Mouse (Mus musculus) embryonic facial prominence, embryonic 12.5 days (tissue): ENCODE data around the gene Asgr2. TPM values are rescaled to one million over a fixed set of nuclear protein-coding genes. Genes with fewer than 3 reads are reported as not detected.
"Not testable (repeated sequence)": the region's sequence is repeated elsewhere in the genome, so short reads cannot be mapped to it uniquely, and the experiment has no call there.

Experiments
- ATAC-seq: fragments of 200-750 bp; cut with Nextera tagmentation; 2 replicates; pipeline ENCODE4 v1.8.0; 2017; ENCODE audit not compliant: insufficient number of reproducible peaks, insufficient read depth, low FRiP score, low TSS enrichment
- H3K27ac ChIP-seq: fragments of 300-500 bp; sonication (generic); 2 replicates; pipeline ENCODE4 v1.5.1; 2016; ENCODE audit warnings: mild to moderate bottlenecking
- H3K27me3 ChIP-seq: fragments of 300-500 bp; sonication (generic); 2 replicates; pipeline ENCODE4 v1.6.1; 2016; ENCODE audit warnings: mild to moderate bottlenecking, moderate library complexity
- H3K36me3 ChIP-seq: fragments of 300-500 bp; sonication (generic); 2 replicates; pipeline ENCODE4 v1.6.1; 2016; ENCODE audit warnings: mild to moderate bottlenecking
- H3K4me1 ChIP-seq: fragments of 300-500 bp; sonication (generic); 2 replicates; pipeline ENCODE4 v1.6.1; 2016
- H3K4me2 ChIP-seq: fragments of 300-500 bp; sonication (generic); replicated peaks from 2 replicates; pipeline ENCODE4 v1.6.1; 2016; ENCODE audit warnings: mild to moderate bottlenecking, moderate library complexity
- H3K4me3 ChIP-seq: fragments of 300-500 bp; sonication (generic); 2 replicates; pipeline ENCODE4 v1.5.1; 2016; ENCODE audit warnings: mild to moderate bottlenecking
- H3K9ac ChIP-seq: fragments of 300-500 bp; sonication (generic); 2 replicates; pipeline ENCODE4 v1.6.1; 2016; ENCODE audit warnings: mild to moderate bottlenecking, moderate library complexity
- H3K9me3 ChIP-seq: fragments of 300-500 bp; sonication (generic); 2 replicates; pipeline ENCODE4 v1.6.1; 2016; ENCODE audit warnings: mild to moderate bottlenecking, moderate library complexity
- WGBS: fragments of 180-500 bp; shearing (Covaris S2); methylation state at CpG from one replicate; pipeline ENCODE4 v1.1.7; 2016; 5-methylcytosine and 5-hydroxymethylcytosine counted together
- polyA plus RNA-seq: library from polyadenylated mRNA; unstranded; fragments of >200 nt; fragmentation: Nextera tagmentation; extraction: Ambion mirVana; gene quantifications from 2 replicates; pipeline ENCODE4 v1.2.1, GENCODE M21; 2016

The Asgr2 gene
- polyA plus RNA-seq, 1 experiment from 2014 or later = not detected

DNA sequence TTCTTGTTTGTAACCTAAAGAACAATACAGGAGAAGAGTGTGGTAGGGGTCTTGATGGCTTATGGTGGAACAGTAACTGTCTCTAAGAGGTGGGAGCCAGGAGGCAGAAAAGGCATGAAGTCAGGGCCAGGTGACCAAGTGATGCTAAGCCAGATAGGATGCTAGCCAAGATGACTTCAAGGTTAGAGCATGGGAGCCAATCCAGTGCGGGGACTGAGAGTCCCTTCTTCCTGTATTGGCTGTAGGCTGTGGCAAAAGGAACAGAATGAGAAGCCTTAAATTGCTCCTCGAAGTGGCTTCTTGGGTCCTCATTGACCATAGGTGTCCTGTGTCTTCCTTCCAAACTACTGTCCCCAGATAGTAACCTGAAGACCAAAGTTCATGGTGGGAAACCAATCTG is 6.7 kb downstream of the Asgr2 start:
- 81% methylated on average over 2 of the region's 2 CpGs for WGBS
- Histone ChIP-seq H3K9me3 (0 out of 2 replicates have a peak, but pooled peaks cover 3% of the 10 kb centered on the region), H3K36me3 (no peaks in the 10 kb centered on the region), H3K4me2 (no peak overlapping the region), H3K9ac (no peak overlapping the region), H3K27me3 (no peaks in the 10 kb centered on the region), H3K27ac (no peak overlapping the region), H3K4me1 (no peaks in the 10 kb centered on the region), H3K4me3 (no peak overlapping the region)
- no peak for ATAC-seq

DNA sequence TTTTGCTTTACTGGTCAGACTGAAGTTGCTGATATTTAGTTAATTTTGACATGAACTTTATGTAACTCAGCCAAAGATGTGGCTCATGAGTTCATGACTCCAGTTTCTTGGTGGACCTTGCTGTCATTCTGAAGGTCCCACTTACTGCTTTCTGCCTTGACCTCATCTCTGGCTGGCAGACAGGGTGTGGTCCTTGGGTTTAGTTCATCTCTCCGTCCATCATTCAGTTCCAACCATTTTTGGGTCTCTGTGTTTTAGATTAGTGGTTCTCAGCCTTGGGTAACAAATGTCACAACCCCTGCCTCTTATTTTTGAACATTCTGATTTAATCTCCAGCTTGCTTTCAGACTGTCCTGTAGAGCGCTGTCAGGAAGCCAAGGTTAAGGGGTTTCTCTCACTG is 7.4 kb downstream of the Asgr2 start:
- H3K4me3 ChIP-seq = no peak overlapping the region
- no peaks in the 10 kb centered on the region for H3K27me3 ChIP-seq
- 0 out of 2 replicates have a peak, but pooled peaks cover 3% of the 10 kb centered on the region for H3K9me3 ChIP-seq
- no peak overlapping the region for H3K4me2 ChIP-seq
- ATAC-seq = no peak
- WGBS = 71% methylated on average over 2 of the region's 2 CpGs
- no peaks in the 10 kb centered on the region for H3K4me1 ChIP-seq
- no peak overlapping the region for H3K9ac ChIP-seq
- H3K36me3 ChIP-seq = no peaks in the 10 kb centered on the region
- no peak overlapping the region for H3K27ac ChIP-seq

DNA sequence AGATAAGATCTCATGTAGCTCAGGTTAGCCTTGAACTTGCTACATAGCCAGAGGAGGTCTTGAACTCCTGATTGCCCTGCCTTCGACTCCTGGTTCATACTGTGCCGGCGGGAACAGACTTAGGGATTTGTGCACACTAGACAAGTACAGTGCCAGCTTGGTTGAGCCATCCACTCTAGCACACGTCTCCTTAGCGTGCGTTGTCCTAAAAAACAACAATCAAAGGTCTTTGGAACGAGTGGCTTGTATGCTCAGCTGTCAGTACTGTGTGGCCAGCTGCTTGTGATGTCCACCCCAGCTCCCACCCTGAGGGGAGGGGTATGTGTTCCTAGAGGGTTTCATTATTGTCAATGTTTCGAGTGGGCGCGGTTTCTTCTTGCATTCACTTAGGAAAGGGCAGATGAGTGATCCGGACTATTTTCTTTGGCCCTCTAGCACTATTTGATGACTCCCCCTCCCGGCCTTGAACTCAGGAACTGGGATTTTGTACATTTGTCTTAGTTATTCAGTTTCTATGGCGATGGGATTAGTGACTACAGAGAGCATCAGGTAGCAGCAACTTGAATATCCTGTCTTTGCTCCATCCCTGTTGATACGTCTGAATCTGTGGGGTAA is 11.4 kb downstream of the Asgr2 start:
- 75% methylated on average over 14 of the region's 14 CpGs for WGBS
- ATAC-seq = no peak
- H3K36me3 ChIP-seq = no peaks in the 10 kb centered on the region
- no peak overlapping the region for H3K4me2 ChIP-seq
- no peak overlapping the region for H3K4me3 ChIP-seq
- H3K9ac ChIP-seq = no peak overlapping the region
- H3K4me1 ChIP-seq = no peaks in the 10 kb centered on the region
- no peak overlapping the region for H3K27ac ChIP-seq
- H3K27me3 ChIP-seq = no peaks in the 10 kb centered on the region
- H3K9me3 ChIP-seq = 0 out of 2 replicates have a peak, but pooled peaks cover under 1% of the 10 kb centered on the region

DNA sequence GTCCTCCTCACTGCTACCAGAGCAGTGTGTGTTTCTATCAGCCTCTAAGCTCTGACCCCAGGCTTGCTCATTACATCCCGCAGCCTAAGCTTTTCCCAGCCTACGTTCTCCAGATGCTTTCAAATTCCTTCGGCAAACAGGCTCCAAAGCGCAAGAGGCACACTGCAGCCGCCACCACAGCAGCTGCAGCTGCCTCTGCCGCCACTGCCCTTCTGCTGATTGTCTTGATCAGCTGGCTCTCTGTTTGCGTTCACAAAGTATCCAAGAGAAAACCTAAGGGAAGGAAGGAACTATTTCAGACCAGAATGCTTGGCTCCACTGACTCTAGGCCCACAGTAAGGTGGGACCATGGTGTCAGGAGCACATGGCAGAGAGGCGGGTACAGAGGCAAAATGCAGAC is 14.6 kb downstream of the Asgr2 start:
- no peak overlapping the region for H3K9ac ChIP-seq
- no peak for ATAC-seq

DNA sequence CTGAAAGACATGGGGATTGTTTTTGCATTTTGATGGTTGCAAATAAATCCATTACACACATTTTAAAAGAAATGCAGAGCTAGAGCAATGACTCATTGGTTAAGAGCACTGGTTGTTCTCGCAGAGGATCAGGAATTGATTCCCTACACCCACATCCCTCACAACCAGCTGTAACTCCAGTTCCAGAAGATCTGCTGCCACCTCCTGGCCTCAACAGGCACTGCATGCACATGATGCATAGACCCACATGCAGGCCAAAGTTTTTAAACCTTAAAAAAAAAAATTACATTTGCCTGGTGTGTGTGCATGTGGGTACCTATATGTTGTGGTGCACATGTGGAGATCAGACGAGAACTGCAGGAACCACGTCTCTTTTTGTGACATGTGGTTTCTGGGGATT is 17.7 kb downstream of the Asgr2 start:
- no peak for ATAC-seq
- H3K9me3 ChIP-seq = no peaks in the 10 kb centered on the region
- no peak overlapping the region for H3K4me2 ChIP-seq
- H3K27ac ChIP-seq = no peak overlapping the region
- H3K9ac ChIP-seq = no peak overlapping the region
- no peaks in the 10 kb centered on the region for H3K27me3 ChIP-seq
- H3K4me3 ChIP-seq = no peak overlapping the region
- H3K4me1 ChIP-seq = no peaks in the 10 kb centered on the region
- 73% methylated on average over 3 of the region's 3 CpGs for WGBS
- H3K36me3 ChIP-seq = no peaks in the 10 kb centered on the region

More for the DNA sequence above, 14.6 kb downstream of the Asgr2 start:
- Histone ChIP-seq H3K27ac (no peak overlapping the region), H3K9me3 (no peaks in the 10 kb centered on the region), H3K4me3 (no peak overlapping the region), H3K36me3 (no peaks in the 10 kb centered on the region), H3K4me2 (no peak overlapping the region), H3K27me3 (no peaks in the 10 kb centered on the region), H3K4me1 (no peaks in the 10 kb centered on the region)
- WGBS = 64% methylated on average over 8 of the region's 8 CpGs

DNA sequence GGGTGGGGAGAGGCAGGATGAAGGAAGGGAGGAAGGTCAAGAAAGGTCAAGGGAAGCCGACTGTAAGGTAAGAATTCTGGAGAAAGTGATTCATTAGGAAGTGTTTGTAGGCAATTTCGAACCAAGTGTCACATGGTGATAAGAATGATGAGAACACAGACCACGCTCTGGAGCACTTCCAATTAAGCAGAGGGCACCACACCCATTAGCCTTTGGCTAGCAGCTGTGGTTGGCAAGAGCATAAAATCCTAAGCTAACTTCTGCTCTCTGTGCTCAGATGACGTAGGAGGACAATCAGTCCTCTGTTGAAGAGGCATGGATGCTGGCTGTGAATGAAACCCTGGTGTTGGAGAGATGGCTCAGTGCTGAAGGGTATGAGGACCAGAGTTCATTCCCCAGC is 22.1 kb downstream of the Asgr2 start:
- Histone ChIP-seq H3K27me3 (no peaks in the 10 kb centered on the region), H3K4me2 (no peak overlapping the region), H3K9ac (no peak overlapping the region), H3K9me3 (no peaks in the 10 kb centered on the region), H3K27ac (no peak overlapping the region), H3K4me3 (no peak overlapping the region), H3K4me1 (no peaks in the 10 kb centered on the region), H3K36me3 (no peaks in the 10 kb centered on the region)
- no peak for ATAC-seq
- 52% methylated on average over 4 of the region's 4 CpGs for WGBS

DNA sequence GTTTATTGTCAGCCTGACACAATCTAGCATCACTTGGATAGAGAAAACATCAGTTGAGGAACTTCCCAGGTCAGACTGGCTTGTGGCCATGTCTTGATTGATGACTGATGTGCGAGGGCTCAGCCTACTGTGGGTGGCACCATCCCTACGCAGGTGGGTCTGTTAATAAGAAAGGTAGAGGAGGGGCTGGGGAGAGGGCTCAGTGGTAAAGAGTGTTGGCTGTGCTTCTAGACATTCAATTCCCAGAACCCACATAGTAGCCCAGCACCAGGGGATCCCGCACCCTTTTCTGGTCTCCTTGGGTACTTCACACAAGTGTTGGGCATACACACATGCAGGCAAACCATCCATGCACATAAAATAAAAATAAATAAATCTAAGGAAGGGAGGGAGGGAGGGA is 23.5 kb downstream of the Asgr2 start:
- Histone ChIP-seq H3K27ac (no peak overlapping the region), H3K36me3 (no peaks in the 10 kb centered on the region), H3K4me1 (no peaks in the 10 kb centered on the region), H3K9ac (no peak overlapping the region), H3K4me3 (no peak overlapping the region), H3K9me3 (0 out of 2 replicates have a peak, but pooled peaks cover 5% of the 10 kb centered on the region), H3K4me2 (no peak overlapping the region), H3K27me3 (no peaks in the 10 kb centered on the region)
- 95% methylated on average over 3 of the region's 3 CpGs for WGBS
- ATAC-seq = no peak

DNA sequence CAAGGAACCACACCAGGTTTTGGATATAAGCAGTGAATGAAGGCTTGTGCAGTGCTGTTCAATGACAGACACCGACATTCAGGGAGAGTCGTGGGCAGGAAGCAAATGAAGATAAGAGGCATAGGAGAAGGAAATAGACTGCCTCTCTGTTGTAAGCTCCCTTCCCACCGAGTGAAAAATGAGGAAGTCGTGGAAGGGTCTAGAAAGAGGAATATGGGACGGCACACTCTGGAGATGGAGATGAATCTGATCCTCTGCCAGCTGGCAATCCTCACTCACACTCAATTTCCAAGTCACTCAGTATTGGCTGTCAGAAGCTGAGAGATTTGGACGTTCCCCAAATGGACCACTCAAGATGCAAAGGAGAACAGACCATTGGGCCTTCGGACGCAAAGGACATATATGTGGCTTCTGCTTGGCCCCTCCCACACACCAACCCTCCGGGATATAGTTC is 37.5 kb downstream of the Asgr2 start, which contains the start of gene Mgl2:
Mgl2 (plus strand) TSS at position 404 of the 454 bp plus-strand sequence.
- no peaks in the 10 kb centered on the region for H3K9me3 ChIP-seq
- no peak for ATAC-seq
- no peak within 1 kb of the TSS for H3K27ac ChIP-seq
- no peaks in the 10 kb centered on the region for H3K27me3 ChIP-seq
- WGBS = 77% methylated on average over 9 of the region's 9 CpGs
- no peaks in the 10 kb centered on the region for H3K36me3 ChIP-seq
- no peak within 1 kb of the TSS for H3K9ac ChIP-seq
- no peak within 1 kb of the TSS for H3K4me2 ChIP-seq
- H3K4me3 ChIP-seq = no peak within 1 kb of the TSS
- no peaks in the 10 kb centered on the region for H3K4me1 ChIP-seq

DNA sequence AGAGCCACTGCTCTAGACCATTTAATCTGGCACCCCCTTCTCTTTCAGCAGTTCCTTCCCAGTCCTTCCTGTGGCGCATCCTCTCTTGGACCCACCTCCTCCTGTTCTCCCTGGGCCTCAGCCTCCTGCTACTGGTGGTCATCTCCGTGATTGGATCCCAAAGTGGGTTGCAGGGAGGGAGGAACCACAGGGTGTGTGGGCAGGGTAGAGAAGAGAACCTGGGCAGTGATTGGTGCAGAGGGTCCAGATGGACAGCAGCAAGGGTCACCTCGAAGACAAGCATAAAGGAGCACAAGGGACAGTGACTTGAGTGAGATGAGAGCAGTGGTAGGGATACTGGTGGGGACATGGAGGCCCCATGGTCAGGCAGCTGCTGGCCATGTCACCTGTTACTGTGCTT is 42.6 kb downstream of the Asgr2 start:
- H3K4me2 ChIP-seq, H3K27ac ChIP-seq, H3K9me3 ChIP-seq, ATAC-seq, H3K4me1 ChIP-seq, H3K9ac ChIP-seq, H3K4me3 ChIP-seq, H3K27me3 ChIP-seq, H3K36me3 ChIP-seq: not testable (repeated sequence)
- WGBS = 73% methylated on average over 3 of the region's 3 CpGs

DNA sequence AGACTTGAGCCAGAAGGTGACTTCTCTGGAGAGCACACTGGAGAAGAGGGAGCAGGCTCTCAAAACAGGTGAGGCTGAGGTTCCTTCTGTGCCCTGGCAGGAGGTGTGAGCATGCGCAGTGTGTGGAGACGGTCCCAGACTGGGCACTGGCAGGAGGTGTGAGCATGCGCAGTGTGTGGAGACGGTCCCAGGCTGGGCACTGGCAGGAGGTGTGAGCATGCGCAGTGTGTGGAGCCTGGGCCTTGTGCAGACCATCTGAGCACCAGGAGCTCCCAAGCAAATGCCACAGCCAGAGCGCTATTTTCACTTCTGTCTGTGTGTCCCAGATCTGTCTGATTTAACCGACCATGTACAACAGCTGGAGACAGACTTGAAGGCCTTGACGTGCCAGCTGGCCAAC is 43.5 kb downstream of the Asgr2 start:
- not testable (repeated sequence) for H3K4me3 ChIP-seq, H3K9me3 ChIP-seq, H3K27ac ChIP-seq, H3K4me2 ChIP-seq, ATAC-seq, H3K4me1 ChIP-seq, H3K9ac ChIP-seq, H3K36me3 ChIP-seq, H3K27me3 ChIP-seq
- WGBS = 87% methylated on average over 8 of the region's 8 CpGs

DNA sequence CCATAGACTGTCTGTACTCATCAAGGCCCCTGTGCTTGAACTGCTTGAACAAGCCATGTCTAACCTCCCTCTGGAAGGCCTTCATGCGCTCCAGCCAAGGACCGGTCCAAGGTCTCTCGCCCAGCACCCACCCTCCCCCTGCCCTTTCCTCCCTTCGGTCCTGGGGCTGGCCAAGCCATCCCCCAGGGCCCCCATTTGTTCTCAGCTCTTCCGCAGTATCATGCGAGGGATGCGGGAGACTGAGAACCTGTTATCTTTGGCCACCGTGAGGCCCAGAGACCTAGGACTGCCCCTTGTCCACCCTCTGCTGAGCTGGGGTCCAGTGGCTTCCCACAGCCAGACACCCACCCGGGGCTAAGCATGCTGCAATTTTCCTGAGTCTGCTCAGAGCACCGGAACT is 46.7 kb downstream of the Asgr2 start:
- H3K4me1 ChIP-seq = no peaks in the 10 kb centered on the region
- WGBS = 84% methylated on average over 10 of the region's 10 CpGs

DNA sequence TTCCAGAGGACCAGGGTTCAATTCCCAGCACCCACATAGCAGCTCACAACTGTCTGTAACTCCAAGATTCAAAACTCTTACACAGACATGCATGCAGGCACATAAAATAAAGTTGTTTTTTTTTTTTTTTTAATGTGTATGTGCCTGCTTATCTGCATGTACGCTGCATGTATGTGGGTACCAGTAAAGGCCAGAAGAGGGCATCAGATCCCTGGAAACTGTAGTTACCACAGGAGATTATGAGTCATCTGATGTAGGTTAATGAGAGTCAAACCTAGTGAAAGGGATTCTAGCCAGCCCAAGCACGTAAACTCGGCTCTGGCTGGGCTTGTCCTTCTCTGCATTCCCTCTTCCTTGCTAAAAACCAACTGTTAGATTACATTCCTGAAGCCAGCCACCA is 58.6 kb downstream of the Asgr2 start:
- Histone ChIP-seq H3K9ac (no peak overlapping the region), H3K4me1 (no peaks in the 10 kb centered on the region), H3K4me2 (no peak overlapping the region), H3K36me3 (no peaks in the 10 kb centered on the region), H3K27me3 (no peaks in the 10 kb centered on the region), H3K9me3 (no peaks in the 10 kb centered on the region), H3K27ac (no peak overlapping the region), H3K4me3 (no peak overlapping the region)
- ATAC-seq = no peak
- WGBS = 59% methylated on average over 3 of the region's 3 CpGs

More for the DNA sequence above, 46.7 kb downstream of the Asgr2 start:
- no peak overlapping the region for H3K4me2 ChIP-seq
- no peaks in the 10 kb centered on the region for H3K9me3 ChIP-seq
- no peak for ATAC-seq
- H3K36me3 ChIP-seq = no peaks in the 10 kb centered on the region
- no peak overlapping the region for H3K27ac ChIP-seq
- H3K27me3 ChIP-seq = no peaks in the 10 kb centered on the region
- H3K9ac ChIP-seq = no peak overlapping the region
- H3K4me3 ChIP-seq = no peak overlapping the region
